Mouse (Mus musculus) ES-Bruce4 (cell line): ENCODE results near the gene Lamb3.

Source experiments
- CTCF ChIP-seq: IDR thresholded peaks from one replicate; pipeline ENCODE4 v1.8.1; 2011; ENCODE audit warnings: low read depth, low read length
- EP300 ChIP-seq: IDR thresholded peaks from 2 replicates; pipeline ENCODE4 v1.6.1; 2011; ENCODE audit warnings: low read depth, low read length; ENCODE audit not compliant: insufficient read depth
- POLR2A ChIP-seq: IDR thresholded peaks from one replicate; pipeline ENCODE4 v1.8.1; 2011; ENCODE audit warnings: low read length; ENCODE audit not compliant: insufficient read depth

DNA sequence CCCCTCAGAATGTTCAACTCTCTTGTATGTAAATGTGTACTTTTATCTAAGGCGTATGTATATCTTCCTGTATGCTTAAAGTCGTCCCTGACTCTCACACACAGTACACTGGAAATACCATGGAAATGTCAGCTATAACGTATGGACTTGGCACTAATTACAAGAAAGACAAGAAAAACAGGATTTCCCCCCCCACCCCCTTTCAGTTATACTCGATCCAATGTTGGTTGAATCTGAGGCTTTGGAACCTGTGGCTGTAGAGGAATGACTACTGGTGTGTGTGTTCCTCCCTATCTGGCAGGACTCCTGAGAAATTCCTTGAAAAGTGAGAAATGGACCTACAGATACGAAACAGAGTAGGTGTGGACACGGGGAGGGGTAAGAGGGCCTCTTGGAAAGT is 19.2 kb upstream of the Lamb3 start:
- TF ChIP-seq EP300 (no peak), CTCF (no peak), POLR2A (no peak)
